Mouse (Mus musculus) spleen, adult 2 months (tissue): ENCODE results near the gene Nfkbiz. TPM values are rescaled to one million over a fixed set of nuclear protein-coding genes. Genes with fewer than 3 reads are reported as not detected.

Source experiments
- DNase-seq, 2 experiments: peaks; one replicate each; pipeline versions ENCODE4 v3.0.0 to v3.0.0-alpha.2; 2012 to 2021; ENCODE audit warnings: low spot score in 2 of 2, low read depth in 1 of 2
- H3K27ac ChIP-seq: fragments of 200-500 bp; 2 replicates; pipeline ENCODE4 v1.5.1; 2012; ENCODE audit warnings: low read length, inconsistent platforms; ENCODE audit not compliant: insufficient read depth
- H3K27me3 ChIP-seq: fragments of 200-500 bp; 2 replicates; pipeline ENCODE4 v1.6.1; 2012; ENCODE audit warnings: mild to moderate bottlenecking, moderate library complexity, low read length, inconsistent platforms; ENCODE audit not compliant: control insufficient read depth, insufficient read depth
- H3K36me3 ChIP-seq: fragments of 200-500 bp; 2 replicates; pipeline ENCODE4 v1.6.1; 2012; ENCODE audit warnings: mild to moderate bottlenecking, low read length, inconsistent platforms; ENCODE audit not compliant: control insufficient read depth, insufficient read depth
- H3K4me1 ChIP-seq: fragments of 200-500 bp; 2 replicates; pipeline ENCODE4 v1.6.1; 2011; ENCODE audit warnings: inconsistent platforms; ENCODE audit not compliant: control insufficient read depth, insufficient read depth, insufficient read length
- H3K4me3 ChIP-seq: fragments of 200-500 bp; 2 replicates; pipeline ENCODE4 v1.5.1; 2011; ENCODE audit warnings: mild to moderate bottlenecking, inconsistent platforms; ENCODE audit not compliant: insufficient read depth, insufficient read length; ENCODE audit errors: extremely low read depth
- CTCF ChIP-seq: fragments of 200-500 bp; IDR thresholded peaks from 2 replicates; pipeline ENCODE4 v1.5.1; 2011; ENCODE audit warnings: mild to moderate bottlenecking, inconsistent platforms; ENCODE audit not compliant: insufficient read depth, insufficient read length, insufficient replicate concordance; ENCODE audit errors: extremely low read depth
- POLR2A ChIP-seq: fragments of 200-500 bp; IDR thresholded peaks from 2 replicates; pipeline ENCODE4 v1.6.1; 2011; ENCODE audit warnings: low read depth, low read length, inconsistent platforms
- WGBS: fragments of 180-500 bp; shearing (Covaris S2); methylation state at CpG from one replicate; pipeline ENCODE4 v1.1.7; 2018; 5-methylcytosine and 5-hydroxymethylcytosine counted together
- polyA plus RNA-seq: library from polyadenylated mRNA; depleted of rRNA; stranded (reverse); fragments of >200 nt; gene quantifications from 2 replicates; pipeline ENCODE4 v1.2.3, GENCODE M21; 2012

Gene Nfkbiz
- polyA plus RNA-seq, 1 experiment = 16.6 TPM

DNA sequence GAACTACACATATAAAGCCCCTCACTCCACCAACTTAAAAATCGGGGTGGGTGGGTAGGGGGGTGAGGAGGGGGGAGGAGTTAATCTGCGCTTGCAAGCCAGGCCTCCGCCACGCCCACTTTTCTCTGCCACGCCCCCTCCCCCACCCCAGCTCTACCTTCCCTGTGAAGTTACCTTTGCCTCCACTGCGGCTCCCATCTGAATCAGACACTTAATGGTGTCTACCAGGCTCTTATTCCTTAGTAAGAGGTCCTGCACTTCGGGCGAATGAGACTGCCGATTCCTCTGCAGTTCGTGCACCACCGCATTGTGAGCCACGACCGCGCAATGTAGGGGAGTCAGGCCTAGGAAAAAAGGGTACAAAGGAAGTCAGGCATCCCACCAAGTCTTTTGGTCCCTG is 23.2 kb downstream of the Nfkbiz start:
- no peak overlapping the region for H3K27ac ChIP-seq
- TF ChIP-seq POLR2A = no peak
- TF ChIP-seq CTCF = no peak
- DNase-seq = no peak
- H3K4me3 ChIP-seq = no peak overlapping the region
- H3K4me1 ChIP-seq = no peaks in the 10 kb centered on the region
- no peaks in the 10 kb centered on the region for H3K27me3 ChIP-seq
- H3K36me3 ChIP-seq = peaks cover 60% of the 10 kb centered on the region
- 91% methylated on average over 14 of the region's 14 CpGs for WGBS

DNA sequence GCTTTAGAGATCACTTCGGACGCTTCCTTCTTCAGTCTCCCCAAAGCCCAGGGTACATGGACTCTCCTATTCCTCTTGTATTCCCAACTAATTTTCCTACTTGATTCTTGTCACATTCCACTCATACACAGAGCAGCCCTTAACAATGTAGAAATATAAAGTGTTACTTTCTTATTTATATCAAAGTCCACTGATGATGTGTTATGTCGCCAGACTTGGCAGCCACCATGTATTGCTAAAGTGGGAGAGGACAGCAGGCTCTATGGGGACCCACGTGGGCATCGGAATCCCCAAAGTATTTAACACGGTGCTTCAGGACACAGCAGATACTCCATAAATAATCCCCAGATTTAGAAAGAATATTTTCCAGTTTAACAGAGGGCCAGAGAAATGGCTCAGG is 24.0 kb downstream of the Nfkbiz start:
- no peak for DNase-seq
- Histone ChIP-seq H3K36me3 (peaks cover 61% of the 10 kb centered on the region), H3K4me1 (no peaks in the 10 kb centered on the region), H3K4me3 (no peak overlapping the region), H3K27ac (no peak overlapping the region), H3K27me3 (no peaks in the 10 kb centered on the region)
- WGBS = 92% methylated on average over 6 of the region's 6 CpGs
- no peak for TF ChIP-seq POLR2A
- TF ChIP-seq CTCF = no peak

DNA sequence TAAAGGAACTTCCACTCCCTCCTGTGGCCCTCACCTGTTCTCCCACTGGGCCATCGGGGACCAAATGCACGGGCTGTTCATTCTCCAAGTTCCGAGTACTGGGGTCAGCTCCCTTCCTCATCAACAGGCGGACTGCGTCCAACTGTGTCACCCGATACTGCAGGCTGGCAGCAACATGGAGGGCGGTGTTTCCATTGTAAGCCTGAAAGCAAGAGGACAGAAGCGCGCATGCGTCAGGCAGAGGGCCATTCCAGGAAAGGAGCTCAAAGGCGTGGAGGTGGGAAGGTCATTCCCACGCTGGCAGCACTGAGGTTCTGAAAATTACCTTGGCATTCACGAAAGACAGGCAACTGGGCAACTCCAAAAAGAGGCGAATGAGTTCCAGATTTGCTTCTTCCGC is 24.8 kb downstream of the Nfkbiz start:
- 94% methylated on average over 15 of the region's 15 CpGs for WGBS
- no peak for TF ChIP-seq POLR2A
- no peak for TF ChIP-seq CTCF
- no peaks in the 10 kb centered on the region for H3K4me1 ChIP-seq
- H3K27ac ChIP-seq = no peak overlapping the region
- peaks cover 64% of the 10 kb centered on the region for H3K36me3 ChIP-seq
- DNase-seq = no peak
- no peak overlapping the region for H3K4me3 ChIP-seq
- no peaks in the 10 kb centered on the region for H3K27me3 ChIP-seq

DNA sequence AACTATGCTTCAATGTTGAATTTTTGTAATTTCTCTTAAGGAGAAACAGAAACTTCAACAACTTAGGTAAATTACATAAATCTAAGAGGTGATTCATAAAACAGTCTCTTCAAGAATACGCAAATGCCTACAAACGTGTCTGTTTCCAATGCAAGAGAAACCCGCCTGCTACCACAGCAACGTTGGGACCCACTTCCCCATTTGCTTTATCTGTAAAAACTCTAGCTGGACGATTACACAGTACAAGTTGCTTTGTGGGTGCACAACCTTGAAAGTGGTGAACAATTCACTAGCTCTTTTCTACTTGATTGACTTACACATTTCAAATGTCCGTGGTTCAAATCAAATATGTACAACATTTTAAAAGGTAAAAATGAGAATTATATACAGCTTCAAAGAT is 26.9 kb downstream of the Nfkbiz start:
- Histone ChIP-seq H3K4me1 (no peaks in the 10 kb centered on the region), H3K27me3 (no peaks in the 10 kb centered on the region), H3K4me3 (no peak overlapping the region), H3K27ac (no peak overlapping the region), H3K36me3 (peaks cover 49% of the 10 kb centered on the region)
- peak in 1 of 2 experiments; percentile 28 for DNase-seq
- 27% methylated on average over 6 of the region's 6 CpGs for WGBS
- no peak for TF ChIP-seq CTCF
- TF ChIP-seq POLR2A = no peak

DNA sequence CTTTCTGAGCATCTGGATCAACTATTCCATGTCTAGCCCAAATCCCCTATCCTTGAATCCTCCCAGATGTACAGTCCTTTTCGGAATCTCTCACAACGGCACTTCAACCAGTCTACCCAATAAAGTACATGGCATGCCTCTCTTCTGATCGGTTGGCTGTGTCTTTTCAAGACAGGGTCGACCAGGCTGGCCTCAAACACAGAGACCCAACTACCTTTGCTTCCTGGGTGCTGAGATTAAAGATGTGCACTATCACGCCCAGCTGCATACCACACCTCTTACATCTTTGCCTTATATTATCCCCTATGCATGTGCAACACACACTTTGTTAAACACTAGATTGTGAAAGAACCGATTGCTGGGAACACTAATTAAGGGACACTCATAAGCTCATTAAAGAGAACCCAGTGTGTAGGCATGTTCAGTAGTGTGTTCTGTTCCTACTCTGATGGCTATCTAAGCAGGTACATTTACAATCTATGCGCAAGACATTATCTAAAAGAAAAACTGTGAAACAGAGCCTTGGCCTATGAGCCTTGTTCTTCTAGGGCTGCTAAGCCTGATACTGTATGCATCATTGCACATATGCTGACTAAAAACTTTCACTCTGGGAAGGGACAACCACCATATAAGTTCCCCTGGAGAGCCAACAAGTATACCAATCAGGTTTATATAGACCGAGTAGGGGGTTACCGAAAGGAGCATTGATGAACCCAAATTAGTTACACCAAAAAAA is 28.8 kb downstream of the Nfkbiz start:
- DNase-seq = no peak
- H3K27me3 ChIP-seq = no peaks in the 10 kb centered on the region
- 92% methylated on average over 9 of the region's 9 CpGs for WGBS
- no peaks in the 10 kb centered on the region for H3K4me1 ChIP-seq
- no peak overlapping the region for H3K4me3 ChIP-seq
- H3K27ac ChIP-seq = no peak overlapping the region
- TF ChIP-seq CTCF (no peak), POLR2A (no peak)
- H3K36me3 ChIP-seq = peaks cover 32% of the 10 kb centered on the region

DNA sequence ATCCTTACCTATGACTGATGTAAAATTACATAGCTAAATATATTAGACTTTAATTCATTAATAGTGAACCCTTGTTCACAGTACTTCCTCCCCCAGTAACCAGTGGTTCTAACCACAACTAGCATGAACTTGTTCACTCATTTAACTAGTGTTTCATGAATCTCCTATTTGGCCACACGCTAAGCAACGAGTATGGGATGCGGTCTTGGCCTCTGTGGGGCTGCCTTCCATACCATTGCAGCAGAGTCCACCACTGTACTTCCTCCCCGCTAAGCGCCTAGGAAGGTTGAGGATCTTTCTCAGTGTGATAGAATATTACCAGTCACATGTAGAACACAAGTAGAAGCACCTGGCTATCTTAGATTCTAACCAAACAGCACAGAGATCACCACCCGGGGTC is 29.4 kb downstream of the Nfkbiz start:
- no peak overlapping the region for H3K4me3 ChIP-seq
- 87% methylated on average over 6 of the region's 6 CpGs for WGBS

DNA sequence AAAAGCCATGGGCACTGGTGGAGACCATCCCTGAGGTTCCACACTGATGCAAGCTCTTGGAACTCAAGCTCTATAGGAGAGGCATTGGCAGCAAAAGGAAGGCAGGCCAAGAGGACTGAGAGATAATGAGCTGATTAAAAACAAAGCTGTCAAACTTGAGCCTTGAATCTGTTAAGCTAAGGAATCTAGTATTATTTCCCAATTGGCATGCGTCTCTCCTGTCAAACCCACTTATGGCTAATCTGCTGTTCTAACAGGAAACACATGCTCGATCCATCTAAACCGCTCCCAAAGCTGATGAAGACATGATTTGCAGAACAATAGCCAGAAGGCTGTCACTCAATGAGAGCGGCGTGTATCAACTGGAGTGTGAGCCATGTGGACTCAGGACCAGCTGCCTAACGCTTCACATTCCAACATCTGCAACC is 31.2 kb downstream of the Nfkbiz start:
- Histone ChIP-seq H3K27ac (no peak overlapping the region), H3K4me3 (no peak overlapping the region), H3K27me3 (no peaks in the 10 kb centered on the region), H3K4me1 (no peaks in the 10 kb centered on the region; the same call in 1 of the 2 replicates), H3K36me3 (peaks cover 13% of the 10 kb centered on the region)
- no peak for DNase-seq
- WGBS = 75% methylated on average over 6 of the region's 6 CpGs
- TF ChIP-seq CTCF (no peak), POLR2A (no peak)

More for the DNA sequence above, 29.4 kb downstream of the Nfkbiz start:
- no peak overlapping the region for H3K27ac ChIP-seq
- TF ChIP-seq CTCF = no peak
- no peak for TF ChIP-seq POLR2A
- no peaks in the 10 kb centered on the region; the same call in 1 of the 2 replicates for H3K4me1 ChIP-seq
- H3K27me3 ChIP-seq = no peaks in the 10 kb centered on the region
- H3K36me3 ChIP-seq = peaks cover 27% of the 10 kb centered on the region
- DNase-seq = no peak
